Mouse (Mus musculus) megakaryocyte, embryonic 14.5 days (primary cell): ENCODE data around the gene Atp6v0a1.

Source experiments
- FLI1 ChIP-seq: IDR thresholded peaks from 2 replicates; pipeline ENCODE4 v1.6.1; 2012; ENCODE audit warnings: low read length, inconsistent platforms, mixed read lengths
- GATA1 ChIP-seq: IDR thresholded peaks from 3 replicates; pipeline ENCODE4 v1.6.1; 2012; ENCODE audit warnings: mixed read lengths, low read length, inconsistent platforms, borderline replicate concordance

DNA sequence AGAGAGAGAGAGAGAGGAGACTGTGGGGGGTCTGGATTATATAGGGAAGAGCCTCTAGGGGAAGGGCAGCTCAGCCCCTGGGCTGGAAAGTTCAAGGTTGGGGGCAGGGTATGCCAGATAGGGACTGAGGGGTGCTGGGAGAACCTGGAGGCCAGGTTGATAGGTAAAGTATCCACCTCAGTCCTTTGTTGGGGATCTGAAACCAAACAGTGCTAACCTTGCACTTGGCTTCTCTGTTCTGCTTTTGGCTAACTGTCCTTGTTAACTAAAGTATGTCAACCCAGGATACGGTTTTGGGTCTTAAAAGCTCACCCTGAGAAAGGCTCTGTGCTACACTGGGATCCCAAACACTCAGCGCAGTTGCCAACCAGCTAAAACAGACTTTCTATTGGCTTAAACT lies 19.6 kb upstream of the Atp6v0a1 start:
- TF ChIP-seq GATA1, result no peak
- no peak for TF ChIP-seq FLI1
